Mouse (Mus musculus) embryonic facial prominence, embryonic 11.5 days (tissue): ENCODE measurements around the gene Mis18a. TPM values are rescaled to one million over a fixed set of nuclear protein-coding genes. Genes with fewer than 3 reads are reported as not detected.
A peak's percentile ranks its signal among the peaks of the same experiment; 100 is the strongest.

Source experiments
- ATAC-seq: fragments of 200-750 bp; cut with Nextera tagmentation; replicated peaks from 2 replicates; pipeline ENCODE4 v1.8.0; 2017; ENCODE audit warnings: low read depth; ENCODE audit not compliant: insufficient number of reproducible peaks, low FRiP score, low TSS enrichment
- DNase-seq: peaks from one replicate; pipeline ENCODE4 v3.0.0-alpha.2; 2015; ENCODE audit warnings: low spot score
- H3K27ac ChIP-seq: fragments of 300-500 bp; sonication (generic); replicated peaks from 2 replicates; pipeline ENCODE4 v1.5.1; 2014; ENCODE audit warnings: mild to moderate bottlenecking, low read depth, low read length, control low read depth
- H3K27me3 ChIP-seq: fragments of 300-500 bp; sonication (generic); 2 replicates; pipeline ENCODE4 v1.6.1; 2014; ENCODE audit warnings: mild to moderate bottlenecking, low read length, moderate library complexity, mixed read lengths; ENCODE audit not compliant: control insufficient read depth, insufficient read depth
- H3K36me3 ChIP-seq: fragments of 300-500 bp; sonication (generic); replicated peaks from 2 replicates; pipeline ENCODE4 v1.6.1; 2014; ENCODE audit warnings: low read depth, mild to moderate bottlenecking, low read length, moderate library complexity, mixed read lengths; ENCODE audit not compliant: control insufficient read depth, insufficient read depth
- H3K4me1 ChIP-seq: fragments of 300-500 bp; sonication (generic); 2 replicates; pipeline ENCODE4 v1.6.1; 2014; ENCODE audit warnings: low read length, mixed read lengths; ENCODE audit not compliant: control insufficient read depth, insufficient read depth
- H3K4me2 ChIP-seq: fragments of 300-500 bp; sonication (generic); 2 replicates; pipeline ENCODE4 v1.6.1; 2014; ENCODE audit warnings: low read depth, mild to moderate bottlenecking, control low read depth, low read length, moderate library complexity
- H3K4me3 ChIP-seq: fragments of 300-500 bp; sonication (generic); 2 replicates; pipeline ENCODE4 v1.5.1; 2014; ENCODE audit warnings: low read depth, low read length, control low read depth
- H3K9ac ChIP-seq: fragments of 300-500 bp; sonication (generic); replicated peaks from 2 replicates; pipeline ENCODE4 v1.6.1; 2014; ENCODE audit warnings: mild to moderate bottlenecking, control low read depth, low read length
- H3K9me3 ChIP-seq: fragments of 300-500 bp; sonication (generic); replicated peaks from 2 replicates; pipeline ENCODE4 v1.6.1; 2016; ENCODE audit warnings: mild to moderate bottlenecking, low read length, inconsistent platforms, mixed read lengths; ENCODE audit not compliant: control insufficient read depth
- WGBS: fragments of 180-500 bp; shearing (Covaris S2); extraction: QIAGEN DNeasy Blood & Tissue Kit; methylation state at CpG from one replicate; pipeline ENCODE4 v1.1.7; 2014; 5-methylcytosine and 5-hydroxymethylcytosine counted together
- polyA plus RNA-seq: library from polyadenylated mRNA; unstranded; fragments of >200 nt; fragmentation: Nextera tagmentation; extraction: Ambion mirVana; gene quantifications from 2 replicates; pipeline ENCODE4 v1.2.1, GENCODE M21; 2014

The Mis18a gene
- polyA plus RNA-seq = 105 TPM in 2 replicates

- Histone ChIP-seq H3K4me1 (no peaks in the 10 kb centered on the region; the same call in 1 of the 2 replicates), H3K4me3 (peak within 1 kb of the TSS; percentile 59), H3K4me2 (peak within 1 kb of the TSS; percentile 92), H3K27ac (peak within 1 kb of the TSS; percentile 56; the same call in 1 of the 2 replicates), H3K27me3 (no peaks in the 10 kb centered on the region), H3K36me3 (no peaks in the 10 kb centered on the region; the same call in 1 of the 2 replicates), H3K9me3 (no peaks in the 10 kb centered on the region), H3K9ac (peak within 1 kb of the TSS; percentile 87)
- ATAC-seq (peak; percentile 92), DNase-seq (peak; percentile 98)
- WGBS = 1% methylated on average over 53 of the region's 53 CpGs
Measured at GRCm38 (mm10) chr16:90727233-90728115, at the start of gene Mis18a. Gene Mis18a (minus strand): TSS chr16:90727404.

- Histone ChIP-seq H3K9ac (no peak overlapping the region), H3K4me1 (no peaks in the 10 kb centered on the region), H3K27me3 (no peaks in the 10 kb centered on the region), H3K4me2 (no peak overlapping the region), H3K36me3 (peaks cover 10% of the 10 kb centered on the region), H3K4me3 (no peak overlapping the region), H3K27ac (no peak overlapping the region), H3K9me3 (no peaks in the 10 kb centered on the region)
- 85% methylated on average over 10 of the region's 10 CpGs for WGBS
- DNase-seq (no peak), ATAC-seq (no peak)
Measured at GRCm38 (mm10) chr16:90775946-90776520, 48.8 kb upstream of the Mis18a start.

GRCm38 (mm10) chr16:90774646-90775045 lies 47.4 kb upstream of the Mis18a start:
- H3K9me3 ChIP-seq = no peaks in the 10 kb centered on the region
- peaks cover 10% of the 10 kb centered on the region for H3K36me3 ChIP-seq
- WGBS = 91% methylated on average over 6 of the region's 6 CpGs
- no peak for ATAC-seq
- no peak overlapping the region for H3K27ac ChIP-seq
- no peaks in the 10 kb centered on the region for H3K4me1 ChIP-seq
- H3K27me3 ChIP-seq = no peaks in the 10 kb centered on the region
- no peak overlapping the region for H3K9ac ChIP-seq
- no peak overlapping the region for H3K4me2 ChIP-seq
- DNase-seq = no peak
- H3K4me3 ChIP-seq = no peak overlapping the region

- 91% methylated on average over 12 of the region's 12 CpGs for WGBS
- DNase-seq = no peak
- H3K9me3 ChIP-seq = no peaks in the 10 kb centered on the region
- no peak overlapping the region for H3K4me2 ChIP-seq
- H3K9ac ChIP-seq = no peak overlapping the region
- H3K4me1 ChIP-seq = no peaks in the 10 kb centered on the region
- no peak overlapping the region for H3K27ac ChIP-seq
- peaks cover 12% of the 10 kb centered on the region for H3K36me3 ChIP-seq
- H3K27me3 ChIP-seq = no peaks in the 10 kb centered on the region
- ATAC-seq = no peak
- no peak overlapping the region for H3K4me3 ChIP-seq
Measured at GRCm38 (mm10) chr16:90774216-90774615, 47.0 kb upstream of the Mis18a start.

- Histone ChIP-seq H3K9me3 (no peaks in the 10 kb centered on the region), H3K27ac (no peak overlapping the region), H3K4me3 (no peak overlapping the region), H3K4me1 (no peaks in the 10 kb centered on the region), H3K27me3 (no peaks in the 10 kb centered on the region), H3K4me2 (no peak overlapping the region), H3K9ac (no peak overlapping the region), H3K36me3 (peaks cover 9% of the 10 kb centered on the region)
- 92% methylated on average over 15 of the region's 15 CpGs for WGBS
- DNase-seq (no peak), ATAC-seq (no peak)
Measured at GRCm38 (mm10) chr16:90766919-90767454, 39.8 kb upstream of the Mis18a start.

- H3K4me3 ChIP-seq = no peak overlapping the region
- no peaks in the 10 kb centered on the region for H3K9me3 ChIP-seq
- H3K27me3 ChIP-seq = no peaks in the 10 kb centered on the region
- H3K4me1 ChIP-seq = no peaks in the 10 kb centered on the region
- H3K9ac ChIP-seq = no peak overlapping the region
- ATAC-seq (no peak), DNase-seq (no peak)
- WGBS = 90% methylated on average over 9 of the region's 9 CpGs
- no peak overlapping the region for H3K4me2 ChIP-seq
- H3K36me3 ChIP-seq = peaks cover 8% of the 10 kb centered on the region
- H3K27ac ChIP-seq = no peak overlapping the region
Measured at GRCm38 (mm10) chr16:90765195-90765877, 38.1 kb upstream of the Mis18a start.

- no peak overlapping the region for H3K9ac ChIP-seq
- H3K9me3 ChIP-seq = no peaks in the 10 kb centered on the region
- no peaks in the 10 kb centered on the region for H3K27me3 ChIP-seq
- DNase-seq (no peak), ATAC-seq (no peak)
- no peak overlapping the region for H3K4me2 ChIP-seq
- no peaks in the 10 kb centered on the region; the same call in none of the 2 replicates for H3K36me3 ChIP-seq
- H3K27ac ChIP-seq = no peak overlapping the region
- 76% methylated on average over 4 of the region's 4 CpGs for WGBS
- no peaks in the 10 kb centered on the region for H3K4me1 ChIP-seq
- no peak overlapping the region for H3K4me3 ChIP-seq
Measured at GRCm38 (mm10) chr16:90760515-90760914, 33.3 kb upstream of the Mis18a start.
